Mouse (Mus musculus): ENCODE measurements around the gene Zfp62. TPM values are rescaled to one million over a fixed set of nuclear protein-coding genes. Genes with fewer than 3 reads are reported as not detected.

Gene Zfp62
- total RNA-seq, 2 experiments from 2014 or later, result 35.6 to 72.1 TPM

GRCm38 (mm10) chr11:49202523-49203061, 500 bp upstream of the Zfp62 start:
- ATAC-seq (replicated peaks; ENCODE audit: low FRiP score, poor library complexity, severe bottlenecking), result peak; percentile 28; the same call in 1 of the 2 replicates

DNA sequence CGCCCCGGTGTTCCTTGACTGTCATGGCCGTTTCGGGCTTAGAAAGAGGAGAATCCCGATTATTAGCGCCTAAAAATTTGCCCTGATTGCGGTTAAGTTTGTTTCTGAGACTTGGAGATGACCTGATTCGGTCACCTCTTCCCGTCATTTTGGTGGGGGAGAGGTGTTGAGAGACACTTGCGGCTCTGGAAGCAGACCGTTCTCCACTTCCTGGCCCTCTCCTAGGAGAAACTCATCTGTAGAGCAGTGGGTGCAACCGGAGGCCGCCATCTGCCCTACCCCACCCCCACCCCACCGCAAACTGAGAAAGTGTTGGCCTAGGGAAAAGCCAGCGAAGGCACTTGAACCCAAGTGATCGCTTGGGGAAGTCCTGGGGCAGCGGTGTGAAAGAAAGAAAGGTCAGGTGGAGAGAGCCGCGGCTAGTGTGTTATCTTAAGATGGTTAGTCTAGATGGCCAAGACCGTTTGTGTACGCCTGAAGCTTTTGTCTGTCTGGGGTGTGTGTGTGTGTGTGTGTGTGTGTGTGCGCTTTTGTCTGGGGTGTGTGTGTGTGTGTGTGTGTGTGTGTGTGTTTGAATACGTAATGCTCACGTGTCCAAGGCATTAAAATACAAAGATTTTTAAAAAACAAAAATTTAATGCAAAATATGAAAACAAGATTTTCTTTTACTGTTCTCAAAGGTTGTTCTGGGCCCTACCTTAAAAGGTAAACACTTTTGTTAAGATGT, 842 bp downstream of the Zfp62 start:
- ATAC-seq (replicated peaks; ENCODE audit: low FRiP score, poor library complexity, severe bottlenecking), result peak; percentile 56

GRCm38 (mm10) chr11:49205080-49205590, 2.0 kb downstream of the Zfp62 start:
- ATAC-seq (replicated peaks; ENCODE audit: low FRiP score, poor library complexity, severe bottlenecking), result no peak

GRCm38 (mm10) chr11:49207495-49207894, 4.4 kb downstream of the Zfp62 start:
- ATAC-seq (replicated peaks; ENCODE audit: low FRiP score, poor library complexity, severe bottlenecking), result no peak

DNA sequence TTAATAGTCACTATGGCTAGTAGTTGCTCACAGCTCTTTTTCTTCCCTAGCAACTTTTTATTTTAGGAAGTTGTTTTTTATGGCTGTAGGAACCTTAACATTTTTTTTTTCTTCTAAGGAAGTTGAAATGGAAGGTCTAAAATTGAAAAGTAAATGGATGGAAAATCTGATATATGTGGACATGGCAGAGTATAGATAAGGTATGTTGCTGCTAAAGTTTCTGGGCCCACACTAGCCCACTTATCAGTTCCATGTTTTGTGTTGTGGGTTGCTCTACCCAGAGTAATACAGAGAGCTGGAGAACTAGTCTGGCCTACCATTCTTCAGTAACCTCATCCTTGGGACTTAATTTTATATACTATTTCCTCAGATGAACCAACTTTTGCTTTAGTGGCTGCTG, 9.5 kb downstream of the Zfp62 start:
- peak; percentile 72 for ATAC-seq (replicated peaks; ENCODE audit: low FRiP score, poor library complexity, severe bottlenecking)

DNA sequence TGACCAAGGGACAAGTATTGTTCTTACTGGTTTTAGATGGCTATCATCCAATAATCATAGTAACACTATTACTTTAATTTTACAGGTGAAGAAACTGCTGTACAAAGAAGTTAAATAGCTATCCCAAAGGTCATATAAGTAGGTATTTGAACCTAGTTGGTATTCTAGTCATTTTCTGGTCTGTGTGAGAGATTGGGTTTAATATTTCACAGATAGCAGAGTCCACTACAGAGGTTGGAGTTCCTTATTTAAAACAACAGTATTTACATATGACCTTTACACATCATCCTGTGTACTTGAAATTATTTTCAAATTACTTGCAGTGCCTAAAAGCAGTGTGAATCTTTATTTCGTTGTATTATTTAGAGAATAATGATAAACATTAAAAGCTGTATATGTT, 10.4 kb downstream of the Zfp62 start:
- ATAC-seq (replicated peaks; ENCODE audit: low FRiP score, poor library complexity, severe bottlenecking), result no peak

- ATAC-seq (replicated peaks; ENCODE audit: low FRiP score, poor library complexity, severe bottlenecking), result no peak
These were observed 16.2 kb downstream of the Zfp62 start for GRCm38 (mm10) chr11:49219271-49219670.

GRCm38 (mm10) chr11:49224455-49224854, 21.4 kb downstream of the Zfp62 start:
- no peak for ATAC-seq (replicated peaks; ENCODE audit: low FRiP score, poor library complexity, severe bottlenecking)

GRCm38 (mm10) chr11:49232781-49233180, 29.7 kb downstream of the Zfp62 start:
- ATAC-seq (replicated peaks; ENCODE audit: low FRiP score, poor library complexity, severe bottlenecking), result no peak

GRCm38 (mm10) chr11:49235459-49236207, 32.5 kb downstream of the Zfp62 start:
- no peak for ATAC-seq (replicated peaks; ENCODE audit: low FRiP score, poor library complexity, severe bottlenecking)

DNA sequence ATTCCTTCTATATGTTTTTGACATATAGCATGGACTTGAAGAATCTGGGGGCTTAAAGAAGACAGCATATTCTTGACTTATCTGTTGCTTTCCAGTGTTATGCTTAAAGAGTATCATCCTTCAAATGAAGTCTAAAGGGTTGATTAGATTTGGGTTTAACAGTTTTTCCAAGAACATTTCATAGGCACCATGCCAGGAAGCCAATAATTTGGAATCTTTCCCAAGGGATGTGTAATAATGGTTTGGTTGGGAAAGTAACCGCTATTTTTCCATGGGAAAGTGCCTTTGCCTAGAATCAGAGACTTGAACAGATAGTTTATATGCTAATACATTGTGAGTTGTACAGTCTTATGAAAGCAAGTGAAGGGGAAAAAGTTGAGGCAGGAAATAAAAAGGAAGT, 33.8 kb downstream of the Zfp62 start:
- ATAC-seq (replicated peaks; ENCODE audit: low FRiP score, poor library complexity, severe bottlenecking), result no peak

DNA sequence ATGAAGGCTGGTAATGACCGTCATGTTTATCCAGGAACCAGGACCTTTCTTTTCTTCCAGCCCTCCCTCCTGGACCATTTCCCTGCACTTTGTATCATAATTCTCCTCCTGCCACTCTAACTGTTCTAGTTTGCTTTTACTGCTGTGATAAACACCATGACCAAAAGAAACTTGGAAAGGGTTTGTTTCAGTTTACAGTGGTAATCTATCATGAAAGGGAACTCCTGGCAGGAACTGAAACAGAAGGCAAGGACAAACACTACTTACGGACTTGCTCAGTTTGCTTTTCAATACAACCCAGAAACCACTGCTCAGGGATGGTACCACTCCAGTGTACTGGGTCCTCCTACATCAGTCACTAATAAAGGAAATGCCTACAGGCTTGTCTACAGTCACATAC, 34.4 kb downstream of the Zfp62 start:
- ATAC-seq (replicated peaks; ENCODE audit: low FRiP score, poor library complexity, severe bottlenecking), result no peak

GRCm38 (mm10) chr11:49240310-49240709, 37.2 kb downstream of the Zfp62 start:
- no peak for ATAC-seq (replicated peaks; ENCODE audit: low FRiP score, poor library complexity, severe bottlenecking)

GRCm38 (mm10) chr11:49240874-49241273, 37.8 kb downstream of the Zfp62 start:
- ATAC-seq (replicated peaks; ENCODE audit: low FRiP score, poor library complexity, severe bottlenecking), result no peak

DNA sequence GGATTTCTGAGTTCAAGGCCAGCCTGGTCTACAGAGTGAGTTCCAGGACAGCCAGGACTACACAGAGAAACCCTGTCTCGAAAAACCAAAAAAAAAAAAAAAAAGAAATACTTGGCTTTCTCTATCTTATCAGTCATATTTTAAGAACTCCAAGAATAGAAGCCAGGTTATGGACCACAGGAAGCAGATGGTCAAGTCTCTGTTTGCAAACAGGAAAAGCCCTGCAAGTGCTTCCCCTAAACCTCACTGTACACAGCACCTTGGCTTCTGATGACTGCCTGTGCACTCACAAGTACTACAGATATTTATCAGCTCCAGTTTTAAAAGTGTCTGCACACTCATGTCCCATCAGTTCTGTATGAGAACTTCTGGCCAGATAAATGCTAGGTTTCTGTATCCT, 38.4 kb downstream of the Zfp62 start:
- no peak for ATAC-seq (replicated peaks; ENCODE audit: low FRiP score, poor library complexity, severe bottlenecking)

DNA sequence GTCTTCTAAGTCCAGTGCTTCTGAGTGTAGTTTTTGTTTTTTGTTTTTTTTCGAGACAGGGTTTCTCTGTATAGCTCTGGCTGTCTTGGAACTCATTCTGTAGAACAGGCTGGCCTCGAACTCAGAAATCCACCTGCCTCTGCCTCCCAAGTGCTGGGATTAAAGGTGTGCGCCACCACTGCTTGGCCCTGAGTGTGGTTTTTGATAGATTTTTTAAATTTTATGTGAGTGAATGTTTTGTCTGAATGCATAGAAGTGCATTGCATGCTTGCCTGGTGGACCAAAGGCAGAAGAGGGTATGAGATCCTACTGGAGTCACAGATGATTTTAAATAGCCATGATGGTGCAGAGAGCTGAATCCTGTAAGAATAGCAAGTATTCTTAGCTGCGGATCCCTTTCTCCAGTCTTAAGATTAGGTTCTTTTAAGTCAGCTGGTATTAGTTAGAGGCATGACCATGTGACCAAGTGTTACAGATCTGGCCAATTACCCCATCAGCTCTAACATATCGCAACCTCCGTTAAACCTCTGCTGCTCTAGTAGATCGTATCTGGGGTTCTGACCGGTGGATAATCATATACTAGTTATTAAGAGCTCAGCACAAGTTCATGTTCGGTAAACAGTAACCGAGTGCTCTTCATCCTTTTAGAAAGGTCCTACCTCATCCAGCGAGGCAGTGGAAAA, 40.0 kb downstream of the Zfp62 start:
- ATAC-seq (replicated peaks; ENCODE audit: low FRiP score, poor library complexity, severe bottlenecking), result peak; percentile 22

- ATAC-seq (replicated peaks; ENCODE audit: low FRiP score, poor library complexity, severe bottlenecking), result peak; percentile 92
These were observed 40.9 kb downstream of the Zfp62 start, which contains the start of gene Mgat1 for GRCm38 (mm10) chr11:49243727-49244594. Mgat1 (plus strand) TSS chr11:49244191.

- ATAC-seq (replicated peaks; ENCODE audit: low FRiP score, poor library complexity, severe bottlenecking), result no peak
These were observed 41.5 kb downstream of the Zfp62 start for GRCm38 (mm10) chr11:49244595-49244930.

DNA sequence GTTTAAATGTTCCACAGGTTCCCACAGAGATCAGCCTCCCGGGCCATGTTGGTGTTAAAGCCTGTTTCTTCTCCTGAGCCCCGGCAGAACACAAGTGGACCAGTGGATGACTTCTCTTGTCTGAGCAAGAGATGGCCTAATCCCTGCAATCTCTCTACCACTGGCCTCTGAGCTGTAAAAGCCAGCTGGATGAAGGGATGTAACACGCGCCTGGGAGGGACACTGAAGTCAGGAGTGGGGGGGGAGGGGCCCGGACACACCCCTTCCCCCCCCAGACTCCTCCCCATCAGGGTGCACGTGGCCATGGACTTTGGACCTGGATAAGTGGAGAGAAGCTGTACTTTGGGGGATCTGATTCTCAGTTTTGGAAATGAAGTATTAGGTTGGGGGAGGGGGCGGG, 42.1 kb downstream of the Zfp62 start:
- no peak for ATAC-seq (replicated peaks; ENCODE audit: low FRiP score, poor library complexity, severe bottlenecking)
